Mouse (Mus musculus) midbrain, postnatal 0 days (tissue): Measurements from ENCODE around the gene Susd1. TPM values are rescaled to one million over a fixed set of nuclear protein-coding genes. Genes with fewer than 3 reads are reported as not detected.

Source experiments
- ATAC-seq: fragments of 200-750 bp; cut with Nextera tagmentation; 2 replicates; pipeline ENCODE4 v1.8.0; 2017; ENCODE audit warnings: moderate number of reproducible peaks, mild to moderate bottlenecking, moderate TSS enrichment, moderate library complexity; ENCODE audit not compliant: low FRiP score
- DNase-seq: peaks from one replicate; pipeline ENCODE4 v3.0.0-alpha.2; 2015; ENCODE audit warnings: low spot score
- H3K27ac ChIP-seq: fragments of 300-500 bp; sonication (generic); 2 replicates; pipeline ENCODE4 v1.5.1; 2014; ENCODE audit warnings: low read depth, mild to moderate bottlenecking, low read length, mixed read lengths
- H3K27me3 ChIP-seq: fragments of 300-500 bp; sonication (generic); 2 replicates; pipeline ENCODE4 v1.6.1; 2014; ENCODE audit warnings: low read length, control low read depth, mixed read lengths; ENCODE audit not compliant: insufficient read depth
- H3K36me3 ChIP-seq: fragments of 300-500 bp; sonication (generic); 2 replicates; pipeline ENCODE4 v1.6.1; 2014; ENCODE audit warnings: low read length, control low read depth, mixed read lengths; ENCODE audit not compliant: insufficient read depth
- H3K4me1 ChIP-seq: fragments of 300-500 bp; sonication (generic); 2 replicates; pipeline ENCODE4 v1.6.1; 2014; ENCODE audit warnings: mild to moderate bottlenecking, control low read depth, antibody characterized with exemption, low read length, mixed read lengths; ENCODE audit not compliant: insufficient read depth
- H3K4me2 ChIP-seq: fragments of 300-500 bp; sonication (generic); 2 replicates; pipeline ENCODE4 v1.6.1; 2014; ENCODE audit warnings: low read depth, mild to moderate bottlenecking, low read length, mixed read lengths; ENCODE audit not compliant: poor library complexity, severe bottlenecking
- H3K4me3 ChIP-seq: fragments of 300-500 bp; sonication (generic); 2 replicates; pipeline ENCODE4 v1.5.1; 2014; ENCODE audit warnings: low read depth, mild to moderate bottlenecking, low read length, moderate library complexity
- H3K9ac ChIP-seq: fragments of 300-500 bp; sonication (generic); replicated peaks from 2 replicates; pipeline ENCODE4 v1.6.1; 2014; ENCODE audit warnings: mild to moderate bottlenecking, low read length, moderate library complexity, mixed read lengths; ENCODE audit not compliant: poor library complexity, severe bottlenecking
- H3K9me3 ChIP-seq: fragments of 300-500 bp; sonication (generic); 2 replicates; pipeline ENCODE4 v1.6.1; 2016; ENCODE audit warnings: low read length, control low read depth
- CTCF ChIP-seq: IDR thresholded peaks from 2 replicates; pipeline ENCODE4 v1.5.1; 2016; ENCODE audit warnings: antibody characterized with exemption, mild to moderate bottlenecking
- WGBS: fragments of 180-500 bp; shearing (Covaris S2); extraction: QIAGEN DNeasy Blood & Tissue Kit; methylation state at CpG from one replicate; pipeline ENCODE4 v1.1.7; 2014; 5-methylcytosine and 5-hydroxymethylcytosine counted together
- polyA plus RNA-seq: library from polyadenylated mRNA; unstranded; fragments of >200 nt; fragmentation: Nextera tagmentation; extraction: Ambion mirVana; gene quantifications from 2 replicates; pipeline ENCODE4 v1.2.1, GENCODE M21; 2015
- total RNA-seq: library from RNA; depleted of rRNA; stranded (reverse); fragments of >200 nt; gene quantifications from 2 replicates; pipeline ENCODE4 v1.2.3, GENCODE M21; 2014

The Susd1 gene
- total and polyA plus RNA-seq, 2 experiments from 2014 or later, result 2.0 to 8.9 TPM

DNA sequence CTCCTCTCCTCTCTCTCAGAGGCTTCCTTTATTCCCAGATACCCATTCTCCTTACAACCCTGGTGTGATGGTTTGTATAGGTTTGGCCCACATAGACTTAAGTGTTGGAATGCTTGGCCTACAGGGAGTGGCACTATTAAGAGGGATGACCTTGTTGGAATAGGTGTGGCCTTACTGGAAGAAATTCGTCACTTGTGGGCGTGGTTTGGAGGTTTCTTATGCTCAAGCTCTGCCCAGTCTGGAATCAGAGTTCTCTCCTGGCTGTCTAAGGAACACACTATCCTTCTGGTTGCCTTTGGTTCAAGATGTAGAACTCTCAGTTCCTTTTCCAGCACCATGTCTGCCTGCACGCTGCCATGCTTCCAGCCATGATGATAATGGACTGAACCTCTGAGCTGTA, 12.5 kb upstream of the Susd1 start:
- ATAC-seq (no peak), DNase-seq (no peak)
- no peak overlapping the region for H3K4me2 ChIP-seq
- no peaks in the 10 kb centered on the region for H3K27me3 ChIP-seq
- no peak for TF ChIP-seq CTCF
- 88% methylated on average over 3 of the region's 3 CpGs for WGBS
- H3K36me3 ChIP-seq, result no peaks in the 10 kb centered on the region
- no peaks in the 10 kb centered on the region for H3K4me1 ChIP-seq
- no peaks in the 10 kb centered on the region for H3K9me3 ChIP-seq
- H3K4me3 ChIP-seq, result no peak overlapping the region
- H3K9ac ChIP-seq, result no peak overlapping the region
- H3K27ac ChIP-seq, result no peak overlapping the region

DNA sequence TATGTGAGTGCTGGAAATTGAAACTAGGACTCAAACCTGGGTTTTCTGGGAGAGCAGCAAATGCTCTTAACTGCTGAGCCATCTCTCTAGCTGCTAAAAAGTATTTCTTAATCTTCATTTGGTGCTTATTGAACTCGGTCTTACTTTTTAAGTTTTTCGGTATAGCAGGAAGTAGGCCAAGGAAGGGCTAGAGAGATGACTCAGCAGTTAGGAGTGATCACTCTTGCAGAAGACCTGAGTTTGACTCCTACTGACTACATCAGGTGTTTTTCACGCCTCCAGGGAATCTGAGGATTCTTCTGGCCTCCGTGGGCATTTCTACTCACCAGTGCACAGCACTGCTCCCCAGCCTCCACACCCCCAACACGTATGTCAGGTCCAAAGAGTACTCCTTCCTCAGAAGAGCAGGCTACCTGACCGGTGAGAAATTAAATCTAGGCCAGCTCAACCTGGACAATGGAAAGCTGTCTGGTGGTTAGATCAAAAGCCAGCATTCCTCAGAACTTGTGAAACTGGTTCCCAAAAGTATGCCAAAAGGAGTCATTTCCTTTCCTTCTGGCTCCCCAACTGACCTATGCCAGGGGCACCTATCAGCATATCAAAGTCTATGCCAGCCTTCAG, 11.9 kb upstream of the Susd1 start:
- no peak for TF ChIP-seq CTCF
- no peak for DNase-seq
- no peak overlapping the region for H3K4me3 ChIP-seq
- H3K27me3 ChIP-seq, result no peaks in the 10 kb centered on the region
- ATAC-seq, result no peak
- no peaks in the 10 kb centered on the region for H3K4me1 ChIP-seq
- no peaks in the 10 kb centered on the region for H3K36me3 ChIP-seq
- WGBS, result 84% methylated on average over 6 of the region's 6 CpGs
- H3K9me3 ChIP-seq, result no peaks in the 10 kb centered on the region
- no peak overlapping the region for H3K27ac ChIP-seq
- no peak overlapping the region for H3K9ac ChIP-seq
- no peak overlapping the region for H3K4me2 ChIP-seq

DNA sequence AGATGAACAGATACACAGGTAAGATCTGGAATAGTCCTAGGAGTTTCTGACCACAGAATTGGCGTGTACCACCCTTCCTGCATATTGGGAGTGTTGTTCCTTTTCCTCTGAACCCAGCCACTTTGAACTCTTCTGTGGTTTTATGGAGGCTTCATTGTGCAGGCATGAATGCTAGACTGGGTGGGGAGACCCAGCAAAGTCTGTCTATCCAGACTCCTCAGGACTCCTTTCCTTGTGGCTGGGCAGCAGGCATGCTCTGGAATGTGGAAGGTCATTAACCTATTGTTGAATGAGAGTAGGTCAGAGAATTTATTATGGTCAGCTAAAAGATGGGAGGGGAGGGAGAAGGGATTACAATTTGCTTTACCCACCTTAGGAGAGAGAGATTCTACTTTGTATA, 8.9 kb upstream of the Susd1 start:
- WGBS, result 55% methylated on average over 1 of the region's 1 CpGs
- ATAC-seq, result no peak

DNA sequence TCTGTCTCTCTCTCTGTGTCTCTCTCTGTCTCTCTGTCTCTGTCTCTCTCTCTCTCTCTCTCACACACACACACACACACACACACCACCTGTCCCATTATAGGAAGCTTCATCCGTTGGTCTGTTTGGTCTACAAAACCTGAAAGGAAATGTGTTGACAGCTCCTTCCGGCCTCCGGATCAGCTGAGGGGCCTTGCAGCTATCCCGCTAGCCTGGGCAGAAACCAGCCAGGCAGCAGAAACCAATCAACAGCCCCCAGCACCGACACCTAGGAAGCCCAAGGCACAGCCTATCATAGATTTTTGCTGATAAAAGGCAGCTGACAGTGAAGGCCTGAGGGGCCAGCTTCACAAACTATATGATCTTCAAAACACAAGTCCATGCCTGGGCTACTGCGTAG, 7.1 kb upstream of the Susd1 start:
- WGBS, result 80% methylated on average over 6 of the region's 6 CpGs
- H3K9me3 ChIP-seq, result no peaks in the 10 kb centered on the region
- H3K4me1 ChIP-seq, result no peaks in the 10 kb centered on the region
- no peak for ATAC-seq
- no peak for DNase-seq
- H3K36me3 ChIP-seq, result no peaks in the 10 kb centered on the region
- no peaks in the 10 kb centered on the region for H3K27me3 ChIP-seq
- H3K4me2 ChIP-seq, result no peak overlapping the region
- H3K4me3 ChIP-seq, result no peak overlapping the region
- no peak for TF ChIP-seq CTCF
- H3K9ac ChIP-seq, result no peak overlapping the region
- H3K27ac ChIP-seq, result no peak overlapping the region

More for the DNA sequence above, 8.9 kb upstream of the Susd1 start:
- Histone ChIP-seq H3K27me3 (no peaks in the 10 kb centered on the region), H3K27ac (no peak overlapping the region), H3K36me3 (no peaks in the 10 kb centered on the region), H3K4me2 (no peak overlapping the region), H3K4me3 (no peak overlapping the region), H3K9ac (no peak overlapping the region), H3K4me1 (no peaks in the 10 kb centered on the region), H3K9me3 (no peaks in the 10 kb centered on the region)
- no peak for DNase-seq
- no peak for TF ChIP-seq CTCF

DNA sequence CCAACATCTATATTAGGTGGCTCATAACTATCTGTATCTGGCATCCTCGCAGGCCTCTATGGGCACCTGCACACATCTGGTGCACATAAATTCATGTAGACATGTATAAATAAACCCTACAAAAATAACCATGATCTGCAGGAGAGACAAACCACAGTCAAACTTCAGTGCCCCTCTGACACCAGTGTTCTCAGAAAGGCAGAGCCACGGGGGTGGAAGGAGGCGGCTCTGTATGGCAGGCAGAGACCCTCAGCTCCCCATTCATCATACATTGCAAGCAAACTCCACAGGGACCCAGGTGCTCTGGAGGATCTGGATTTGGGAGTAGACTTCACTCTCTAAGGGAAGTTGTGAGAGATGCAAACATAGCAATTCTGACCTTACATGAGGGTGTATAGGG, 6.6 kb upstream of the Susd1 start:
- no peak for TF ChIP-seq CTCF

DNA sequence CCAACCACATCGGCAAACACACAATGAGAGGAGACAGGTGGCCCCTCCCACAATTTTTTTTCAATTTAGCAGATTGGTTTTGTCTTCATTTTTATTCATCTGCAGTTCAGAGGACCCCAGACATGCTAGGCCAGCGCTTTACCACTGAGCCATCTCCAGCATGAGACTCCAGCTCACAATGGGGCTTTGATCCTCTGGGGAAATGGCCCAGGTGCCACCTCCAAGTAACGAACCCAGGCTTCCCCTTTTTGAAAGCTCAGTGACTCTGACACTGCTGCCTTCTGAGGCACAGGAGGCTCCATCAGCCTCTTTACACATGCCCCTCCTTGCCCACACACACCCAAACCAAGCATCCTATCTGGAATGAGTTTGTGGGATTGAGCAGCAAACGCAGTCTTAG, 5.7 kb upstream of the Susd1 start:
- Histone ChIP-seq H3K9me3 (no peaks in the 10 kb centered on the region), H3K4me3 (no peak overlapping the region), H3K27me3 (no peaks in the 10 kb centered on the region), H3K36me3 (no peaks in the 10 kb centered on the region), H3K4me2 (no peak overlapping the region), H3K4me1 (no peaks in the 10 kb centered on the region), H3K27ac (no peak overlapping the region), H3K9ac (no peak overlapping the region)
- no peak for DNase-seq
- no peak for ATAC-seq
- no peak for TF ChIP-seq CTCF
- WGBS, result 75% methylated on average over 4 of the region's 4 CpGs

More for the DNA sequence above, 6.6 kb upstream of the Susd1 start:
- H3K27me3 ChIP-seq, result no peaks in the 10 kb centered on the region
- ATAC-seq, result no peak
- H3K9me3 ChIP-seq, result no peaks in the 10 kb centered on the region
- H3K4me3 ChIP-seq, result no peak overlapping the region
- DNase-seq, result no peak
- 99% methylated on average over 3 of the region's 3 CpGs for WGBS
- H3K4me1 ChIP-seq, result no peaks in the 10 kb centered on the region
- no peaks in the 10 kb centered on the region for H3K36me3 ChIP-seq
- H3K4me2 ChIP-seq, result no peak overlapping the region
- no peak overlapping the region for H3K27ac ChIP-seq
- H3K9ac ChIP-seq, result no peak overlapping the region
